ENCODE assay signal across 22 mouse cellular contexts in genomic region chr13:68811185-68811584, GRCm38 (mm10).
"Had no signal": no experiment of that assay in that cellular context is flagged by ENCODE, and none has a peak within 500 bp of the region (broad histone marks: within the 10 kb centered on the region; RNA-seq: fewer than 3 reads in every experiment).

No protein-coding gene starts in this region.

- H3K9me3 ChIP-seq: lung, embryonic 15.5 days; midbrain, embryonic 10.5 days; neural tube, embryonic 13.5 days; neural tube, embryonic 15.5 days had no signal

- H3K4me3 ChIP-seq: lung, embryonic 15.5 days; megakaryocyte, embryonic 14.5 days; midbrain, embryonic 10.5 days; midbrain, embryonic 12.5 days; myocyte; neural tube, embryonic 13.5 days; neural tube, embryonic 15.5 days had no signal

- H3K9ac ChIP-seq: liver, postnatal 0 days; lung, embryonic 15.5 days; midbrain, embryonic 12.5 days; neural tube, embryonic 13.5 days; neural tube, embryonic 15.5 days had no signal

- ATAC-seq: liver, postnatal 0 days; lung, postnatal 0 days; midbrain, embryonic 16.5 days had no signal

- H3K36me3 ChIP-seq: lung, embryonic 15.5 days; midbrain, embryonic 10.5 days; midbrain, embryonic 12.5 days; neural tube, embryonic 13.5 days; neural tube, embryonic 15.5 days had no signal

- H3K27me3 ChIP-seq: lung, embryonic 15.5 days; megakaryocyte, embryonic 14.5 days; midbrain, embryonic 12.5 days; neural tube, embryonic 13.5 days; neural tube, embryonic 15.5 days had no signal

- H3K4me2 ChIP-seq: lung, embryonic 15.5 days; midbrain, embryonic 12.5 days; neural tube, embryonic 13.5 days; neural tube, embryonic 15.5 days had no signal

- DNase-seq: liver, postnatal 0 days; lung, postnatal 14 days; lung, postnatal 36 days; midbrain, embryonic 14.5 days; retina, postnatal 1 day; right cerebral cortex, adult 18-20 months; right cerebral cortex, postnatal 25 days; right cerebral cortex, postnatal 4 days; spleen, adult 18-20 months; thymus, adult 18-20 months; thymus, postnatal 14 days; thymus, postnatal 36 days had no signal

- H3K4me1 ChIP-seq: lung, embryonic 15.5 days; megakaryocyte, embryonic 14.5 days; midbrain, embryonic 10.5 days; midbrain, embryonic 12.5 days; neural tube, embryonic 13.5 days; neural tube, embryonic 15.5 days had no signal

- H3K27ac ChIP-seq: lung, embryonic 15.5 days; macrophage; midbrain, embryonic 10.5 days; midbrain, embryonic 12.5 days; neural tube, embryonic 13.5 days; neural tube, embryonic 15.5 days had no signal
